Mouse (Mus musculus) cerebellum, adult 11-12 months (tissue): ENCODE measurements around the gene Dguok.

Source experiments
- DNase-seq: peaks from one replicate; pipeline ENCODE4 v3.0.0; 2022

Gene Dguok

GRCm38 (mm10) chr6:83496753-83497710 lies 9.7 kb downstream of the Dguok start:
- no peak for DNase-seq

GRCm38 (mm10) chr6:83496009-83496752 lies 10.6 kb downstream of the Dguok start:
- DNase-seq = peak; percentile 63

GRCm38 (mm10) chr6:83490622-83491021 lies 16.1 kb downstream of the Dguok start:
- no peak for DNase-seq

- no peak for DNase-seq
Measured at GRCm38 (mm10) chr6:83488200-83488599, 18.6 kb downstream of the Dguok start.

- no peak for DNase-seq
Measured at GRCm38 (mm10) chr6:83487298-83487697, 19.5 kb downstream of the Dguok start.

GRCm38 (mm10) chr6:83485854-83486253 lies 20.9 kb downstream of the Dguok start:
- DNase-seq = no peak

- no peak for DNase-seq
Measured at GRCm38 (mm10) chr6:83483776-83484175, 23.0 kb downstream of the Dguok start.

- no peak for DNase-seq
Measured at GRCm38 (mm10) chr6:83482418-83483085, 24.2 kb downstream of the Dguok start.

- DNase-seq = no peak
Measured at GRCm38 (mm10) chr6:83480019-83480655, 26.6 kb downstream of the Dguok start.

- DNase-seq = no peak
Measured at GRCm38 (mm10) chr6:83479193-83479592, 27.6 kb downstream of the Dguok start.

GRCm38 (mm10) chr6:83478628-83479027 lies 28.1 kb downstream of the Dguok start:
- DNase-seq = no peak

GRCm38 (mm10) chr6:83478217-83478616 lies 28.6 kb downstream of the Dguok start:
- DNase-seq = no peak

GRCm38 (mm10) chr6:83475431-83475830 lies 31.3 kb downstream of the Dguok start:
- no peak for DNase-seq

GRCm38 (mm10) chr6:83473240-83473639 lies 33.5 kb downstream of the Dguok start:
- DNase-seq = peak; percentile 75

GRCm38 (mm10) chr6:83471739-83472138 lies 35.0 kb downstream of the Dguok start:
- no peak for DNase-seq

GRCm38 (mm10) chr6:83464011-83464410 lies 42.8 kb downstream of the Dguok start:
- DNase-seq = no peak

GRCm38 (mm10) chr6:83459034-83459644 lies 47.6 kb downstream of the Dguok start, which contains the start of gene Tet3:
TSS of gene Tet3 (minus strand) at chr6:83459084.
- DNase-seq = no peak

GRCm38 (mm10) chr6:83456984-83457810 lies 49.6 kb downstream of the Dguok start:
- DNase-seq = no peak

GRCm38 (mm10) chr6:83456131-83456983 lies 50.4 kb downstream of the Dguok start:
- DNase-seq = peak; percentile 64
